8 mouse cellular contexts compared by ENCODE assay signal in the genomic region with DNA sequence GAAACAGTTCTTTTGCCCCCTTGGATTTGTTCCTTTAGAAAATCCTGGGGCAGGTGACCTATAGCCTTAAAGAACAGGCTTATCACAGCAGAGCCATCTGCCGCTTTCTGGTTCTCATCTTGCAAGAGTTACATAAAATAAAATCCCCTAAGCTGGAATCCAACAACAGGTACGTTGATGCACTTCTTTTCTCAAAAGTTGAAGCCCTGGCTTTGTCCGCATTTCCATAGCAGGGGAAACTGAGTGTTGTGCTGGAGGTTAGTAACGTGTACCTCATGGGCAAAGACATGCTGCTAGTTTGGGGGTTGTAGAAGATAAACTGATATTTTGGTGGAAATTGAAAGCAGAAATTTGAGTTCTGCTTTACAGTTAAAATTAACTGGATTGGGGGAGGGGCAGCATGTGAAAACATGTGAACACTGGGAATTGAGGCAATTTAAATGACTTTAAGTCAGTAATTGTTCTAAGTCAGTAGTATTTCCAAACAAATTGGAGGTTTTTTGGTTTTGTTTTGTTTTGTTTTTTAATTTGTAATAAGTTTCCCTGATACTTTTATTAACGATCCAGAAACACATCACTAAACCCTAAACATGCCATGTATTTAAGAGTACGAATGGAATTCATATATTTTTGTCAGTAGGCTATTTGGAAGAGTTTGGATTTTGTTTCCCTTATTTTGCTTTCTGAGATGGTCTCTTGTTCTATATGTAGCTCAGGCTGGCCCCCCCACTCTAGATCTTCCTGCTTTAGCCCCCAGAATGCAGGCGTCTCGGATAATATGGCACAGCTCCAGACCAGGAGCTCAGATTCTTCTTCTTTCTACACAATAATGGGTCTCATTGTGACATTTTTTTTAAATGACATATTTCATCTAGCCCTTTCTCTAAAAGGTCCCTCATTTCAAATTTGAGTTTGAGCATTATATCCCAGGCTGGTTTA. TPM values are rescaled to one million over a fixed set of nuclear protein-coding genes. Genes with fewer than 3 reads are reported as not detected.
DNase-seq lines count a peak whose midpoint lies in the region; ATAC-seq and TF ChIP-seq lines count a peak whose summit lies in the region.

No protein-coding gene starts in this region.

- peaks cover 42% of the 10 kb centered on the region for H3K4me1 ChIP-seq in heart, embryonic 16.5 days (ENCODE audit: control insufficient read depth, insufficient read depth, low read length)
- peaks cover 45% of the 10 kb centered on the region for H3K4me1 ChIP-seq in E14TG2a.4 (replicated peaks; ENCODE audit: low read depth, low read length)
- H3K4me1 ChIP-seq in embryonic facial prominence, embryonic 14.5 days (ENCODE audit: control insufficient read depth, insufficient read depth, low read length): peaks cover 22% of the 10 kb centered on the region
- peaks cover 13% of the 10 kb centered on the region for H3K4me1 ChIP-seq in liver, embryonic 11.5 days (replicated peaks; ENCODE audit: control insufficient read depth, insufficient read depth, low read length)

- no peak for TF ChIP-seq CTCF in E14TG2a.4 (conservative IDR thresholded peaks at IDR 0.05; ENCODE audit: low read length)

- no peak for ATAC-seq in heart, embryonic 16.5 days (replicated peaks; ENCODE audit: extremely low read depth, insufficient read depth, low FRiP score)
- ATAC-seq in embryonic facial prominence, embryonic 14.5 days (ENCODE audit: low read depth): no peak
- ATAC-seq in liver, embryonic 11.5 days (replicated peaks; ENCODE audit: low FRiP score): no peak

- peak overlapping the region; percentile 70 for H3K4me3 ChIP-seq in heart, embryonic 16.5 days (ENCODE audit: low read length)
- peak overlapping the region; percentile 32 for H3K4me3 ChIP-seq in E14TG2a.4 (replicated peaks; ENCODE audit: low read length)
- peak overlapping the region; percentile 99 for H3K4me3 ChIP-seq in embryonic facial prominence, embryonic 14.5 days (ENCODE audit: low read depth, low read length)
- H3K4me3 ChIP-seq in liver, embryonic 11.5 days (ENCODE audit: low read depth, low read length): peak overlapping the region; percentile 30

- H3K36me3 ChIP-seq in heart, embryonic 16.5 days (ENCODE audit: control insufficient read depth, insufficient read depth): peaks cover 30% of the 10 kb centered on the region
- peaks cover 49% of the 10 kb centered on the region for H3K36me3 ChIP-seq in E14TG2a.4 (ENCODE audit: insufficient read depth, low read length)
- peaks cover 45% of the 10 kb centered on the region for H3K36me3 ChIP-seq in embryonic facial prominence, embryonic 14.5 days (ENCODE audit: control insufficient read depth, insufficient read depth, low read length)
- H3K36me3 ChIP-seq in liver, embryonic 11.5 days (ENCODE audit: control insufficient read depth, insufficient read depth, low read length): peaks cover 5% of the 10 kb centered on the region; the same call in 1 of the 2 replicates

- peak overlapping the region; percentile 77 for H3K9ac ChIP-seq in heart, embryonic 16.5 days (ENCODE audit: low read length)
- peak overlapping the region; percentile 72 for H3K9ac ChIP-seq in embryonic facial prominence, embryonic 14.5 days (ENCODE audit: low read depth, low read length)
- H3K9ac ChIP-seq in liver, embryonic 11.5 days (ENCODE audit: low read depth, low read length): no peak overlapping the region

- peak overlapping the region; percentile 89 for H3K4me2 ChIP-seq in heart, embryonic 16.5 days (ENCODE audit: low read depth, low read length)
- peak overlapping the region; percentile 86 for H3K4me2 ChIP-seq in embryonic facial prominence, embryonic 14.5 days (ENCODE audit: low read depth, low read length)
- peak overlapping the region; percentile 59 for H3K4me2 ChIP-seq in liver, embryonic 11.5 days

- no peak for DNase-seq in heart, postnatal 25 days (ENCODE audit: low spot score)
- DNase-seq in embryonic facial prominence, embryonic 14.5 days (ENCODE audit: low spot score): no peak
- no peak for DNase-seq in liver, embryonic 11.5 days (ENCODE audit: low spot score)
- DNase-seq in right cerebral cortex, postnatal 36 days (ENCODE audit: low spot score in 2 of 2): no peak
- no peak for DNase-seq in right cerebral cortex, postnatal 25 days
- DNase-seq in adrenal gland, postnatal 14 days: no peak

- H3K27me3 ChIP-seq in heart, embryonic 16.5 days (ENCODE audit: control insufficient read depth, insufficient read depth, low read length): no peaks in the 10 kb centered on the region
- H3K27me3 ChIP-seq in E14TG2a.4 (ENCODE audit: insufficient read depth, low read length): no peaks in the 10 kb centered on the region
- no peaks in the 10 kb centered on the region for H3K27me3 ChIP-seq in embryonic facial prominence, embryonic 14.5 days (replicated peaks; ENCODE audit: control insufficient read depth, insufficient read depth, low read length)
- H3K27me3 ChIP-seq in liver, embryonic 11.5 days (replicated peaks; ENCODE audit: control insufficient read depth, insufficient read depth, low read length): no peaks in the 10 kb centered on the region

- 34% methylated on average over 8 of the region's 8 CpGs for WGBS in heart, embryonic 16.5 days
- WGBS in embryonic facial prominence, embryonic 14.5 days: 31% methylated on average over 8 of the region's 8 CpGs
- WGBS in liver, embryonic 11.5 days: 78% methylated on average over 8 of the region's 8 CpGs

- peak overlapping the region; percentile 80 for H3K27ac ChIP-seq in heart, embryonic 16.5 days (ENCODE audit: low read length)
- H3K27ac ChIP-seq in embryonic facial prominence, embryonic 14.5 days (replicated peaks; ENCODE audit: low read depth, low read length): peak overlapping the region; percentile 58
- H3K27ac ChIP-seq in liver, embryonic 11.5 days (ENCODE audit: low read depth, low read length): no peak overlapping the region

- H3K9me3 ChIP-seq in heart, embryonic 16.5 days (replicated peaks; ENCODE audit: control insufficient read depth, low read length): no peaks in the 10 kb centered on the region
- H3K9me3 ChIP-seq in E14TG2a.4 (ENCODE audit: low read length): no peaks in the 10 kb centered on the region
- H3K9me3 ChIP-seq in embryonic facial prominence, embryonic 14.5 days (ENCODE audit: control insufficient read depth, low read length): no peaks in the 10 kb centered on the region
- H3K9me3 ChIP-seq in liver, embryonic 11.5 days (ENCODE audit: control insufficient read depth, low read length): no peaks in the 10 kb centered on the region

- intact Hi-C loops in heart, postnatal 25 days (cut with DNase I): loop anchor here (2.0 to 5.0 kb wide), 4 partner anchors 132 to 692 kb away; no protein-coding TSS in a partner anchor

RNA-seq across cellular contexts. Expression of gene Btg1, which starts 3.4 kb away (rescaled TPM):
- polyA plus RNA-seq in heart, embryonic 16.5 days (2015; fragmentation: Nextera tagmentation; extraction: Ambion mirVana): 49.6 and 56.9 TPM in 2 replicates
- total RNA-seq in heart, postnatal 25 days (2021): 10 to 100 TPM; 44.9 to 52.5 TPM
- polyA plus RNA-seq in embryonic facial prominence, embryonic 14.5 days (2014; fragmentation: Nextera tagmentation; extraction: Ambion mirVana): 83.2 and 87.3 TPM in 2 replicates
- polyA plus RNA-seq in liver, embryonic 11.5 days (2014; fragmentation: Nextera tagmentation; extraction: Ambion mirVana): 11.8 and 13.3 TPM in 2 replicates
- 145 and 150 TPM in 2 replicates for total RNA-seq in adrenal gland, postnatal 14 days (2021)

Comparison
In these comparisons a context has a peak if more than half of its experiments do, and no peak if none do; other contexts are left out.
1. H3K4me3 ChIP-seq: peak in every context shown above with its lines; median percentile 99 in embryonic facial prominence, embryonic 14.5 days; 70 in heart, embryonic 16.5 days; 32 in E14TG2a.4; 30 in liver, embryonic 11.5 days.